Mouse (Mus musculus): ENCODE measurements around the gene C130026I21Rik.

DNA sequence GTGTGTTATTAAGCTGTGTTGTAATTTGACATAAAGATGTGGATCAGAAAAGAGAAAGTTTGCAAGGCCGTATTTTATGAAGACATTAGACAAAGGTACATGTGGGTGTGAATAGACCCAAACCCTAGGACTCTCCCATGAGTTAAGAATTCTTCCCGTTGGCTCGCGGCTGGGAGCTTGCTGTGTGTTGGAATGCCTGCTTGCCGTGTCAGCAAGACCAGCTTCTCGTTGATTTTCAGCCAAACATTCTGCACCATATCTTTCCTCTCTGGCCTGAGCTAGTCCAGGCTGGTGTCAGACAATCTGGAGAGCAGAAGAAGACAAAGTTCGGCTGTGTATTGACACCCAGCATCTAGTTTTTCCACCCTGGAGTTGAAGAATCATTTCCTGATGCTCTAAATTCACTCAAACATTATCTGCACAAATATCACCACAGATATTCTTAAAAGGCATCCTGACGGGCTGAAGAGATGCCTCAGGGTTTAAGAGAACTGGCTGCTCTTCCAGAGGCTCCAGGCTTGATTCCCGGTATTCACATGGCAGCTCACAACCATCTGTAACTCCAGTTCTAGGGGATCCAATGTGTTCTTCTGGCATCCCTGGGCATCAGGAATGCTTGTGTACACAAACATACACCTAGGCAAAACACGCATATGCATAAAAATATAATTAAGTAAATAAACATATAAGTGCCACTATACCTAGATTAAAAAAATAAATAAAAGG lies 317.7 kb downstream of the C130026I21Rik start:
- no peak for TF ChIP-seq CTCF (IDR thresholded peaks at IDR 0.05; ENCODE audit: low read depth)
- no peak for TF ChIP-seq EP300 (IDR thresholded peaks at IDR 0.05; ENCODE audit: low read depth)

Data from liver, postnatal 0 days (tissue).